Mouse (Mus musculus): ENCODE data around the gene Fbxo41. TPM values are rescaled to one million over a fixed set of nuclear protein-coding genes. Genes with fewer than 3 reads are reported as not detected.
A peak's percentile ranks its signal among the peaks of the same experiment; 100 is the strongest.
"Not testable (repeated sequence)": the region's sequence is repeated elsewhere in the genome, so short reads cannot be mapped to it uniquely, and the experiment has no call there.

The Fbxo41 gene
- polyA plus RNA-seq, 1 experiment from 2014 or later, result not detected

DNA sequence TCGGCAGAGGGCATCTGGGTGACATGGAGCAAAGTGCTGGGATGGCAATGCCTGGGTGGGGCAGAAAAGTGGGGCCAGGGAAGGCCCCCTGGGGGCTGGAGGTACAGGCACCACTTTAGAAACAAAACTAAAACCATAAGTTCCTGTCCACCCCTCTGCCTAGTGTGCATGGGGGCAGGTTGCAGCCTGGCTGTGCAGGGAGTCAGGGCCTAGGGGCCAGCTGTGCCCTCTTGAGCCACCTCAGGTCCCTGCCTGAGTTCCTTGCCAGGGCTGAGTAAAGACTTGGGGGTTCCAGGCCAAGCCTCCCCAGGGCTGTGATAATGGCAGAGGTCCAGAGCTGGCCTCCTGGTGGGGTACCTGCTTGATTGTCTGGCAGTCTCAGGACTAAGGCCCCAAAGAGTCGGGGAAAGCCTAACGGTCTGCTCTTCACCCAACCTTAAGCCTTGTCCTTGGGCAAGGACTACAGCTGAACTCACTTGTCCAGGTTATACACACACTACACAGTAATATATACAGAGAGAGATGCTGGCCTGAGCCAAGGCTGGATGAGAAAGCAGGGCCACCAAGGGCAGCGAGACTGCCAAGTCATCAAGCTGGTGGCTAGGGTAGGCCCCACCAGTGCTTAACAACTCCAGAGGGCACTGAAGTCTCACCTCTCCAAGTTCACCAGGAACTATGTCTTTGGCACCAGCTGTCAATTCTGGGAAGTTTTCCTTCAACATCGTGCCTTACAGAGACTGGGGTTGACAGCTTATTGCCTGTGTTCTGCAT lies 32.9 kb downstream of the Fbxo41 start:
- no peak overlapping the region for H3K4me3 ChIP-seq (ENCODE audit: low read depth, low read length)
- H3K27me3 ChIP-seq (ENCODE audit: control insufficient read depth, insufficient read depth, low read length), result peaks cover 13% of the 10 kb centered on the region
- 73% methylated on average over 5 of the region's 5 CpGs for WGBS (ENCODE audit: insufficient replicate concordance)
- H3K27ac ChIP-seq (ENCODE audit: low read depth, low read length), result no peak overlapping the region
- ATAC-seq (replicated peaks; ENCODE audit: insufficient number of reproducible peaks, low FRiP score, low TSS enrichment), result no peak
- no peaks in the 10 kb centered on the region for H3K9me3 ChIP-seq (replicated peaks; ENCODE audit: control insufficient read depth, low read length)
- no peaks in the 10 kb centered on the region for H3K4me1 ChIP-seq (ENCODE audit: control insufficient read depth, insufficient read depth, low read length)
- no peak overlapping the region for H3K4me2 ChIP-seq
- H3K9ac ChIP-seq (ENCODE audit: low read depth, low read length), result no peak overlapping the region
- H3K36me3 ChIP-seq (ENCODE audit: control insufficient read depth, insufficient read depth, low read length), result peaks cover 29% of the 10 kb centered on the region

GRCm38 (mm10) chr6:85465381-85465780 lies 37.4 kb downstream of the Fbxo41 start:
- H3K27ac ChIP-seq (ENCODE audit: low read depth, low read length), result no peak overlapping the region
- no peaks in the 10 kb centered on the region for H3K27me3 ChIP-seq (ENCODE audit: control insufficient read depth, insufficient read depth, low read length)
- no peak for ATAC-seq (replicated peaks; ENCODE audit: insufficient number of reproducible peaks, low FRiP score, low TSS enrichment)
- no peak overlapping the region for H3K9ac ChIP-seq (ENCODE audit: low read depth, low read length)
- H3K9me3 ChIP-seq (replicated peaks; ENCODE audit: control insufficient read depth, low read length), result no peaks in the 10 kb centered on the region
- H3K4me2 ChIP-seq, result no peak overlapping the region
- no peak overlapping the region for H3K4me3 ChIP-seq (ENCODE audit: low read depth, low read length)
- H3K4me1 ChIP-seq (ENCODE audit: control insufficient read depth, insufficient read depth, low read length), result no peaks in the 10 kb centered on the region
- H3K36me3 ChIP-seq (ENCODE audit: control insufficient read depth, insufficient read depth, low read length), result peaks cover 62% of the 10 kb centered on the region

DNA sequence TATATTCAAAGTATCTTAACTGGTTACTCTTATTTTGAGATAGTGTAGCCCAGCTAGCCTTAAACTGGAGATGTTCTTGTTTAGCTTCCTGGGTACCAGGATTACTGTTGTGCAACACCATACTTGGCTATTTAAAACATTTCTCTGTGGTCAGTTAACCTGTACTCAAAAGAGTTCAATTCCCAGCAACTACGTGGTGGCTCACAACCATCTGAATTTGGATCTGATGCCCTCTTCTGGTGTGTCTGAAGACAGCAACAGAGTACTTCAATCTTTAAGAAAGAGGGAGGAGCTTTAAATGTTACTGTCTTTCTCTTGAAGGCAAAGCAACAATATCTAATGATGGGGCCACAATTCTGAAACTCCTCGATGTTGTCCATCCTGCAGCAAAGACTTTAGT lies 43.2 kb downstream of the Fbxo41 start:
- WGBS (ENCODE audit: insufficient replicate concordance), result 94% methylated on average over 2 of the region's 2 CpGs
- Histone ChIP-seq H3K9ac (ENCODE audit: low read depth, low read length) (no peak overlapping the region), H3K4me2 (no peak overlapping the region), H3K27me3 (ENCODE audit: control insufficient read depth, insufficient read depth, low read length) (no peaks in the 10 kb centered on the region), H3K27ac (ENCODE audit: low read depth, low read length) (no peak overlapping the region), H3K4me3 (ENCODE audit: low read depth, low read length) (no peak overlapping the region), H3K36me3 (ENCODE audit: control insufficient read depth, insufficient read depth, low read length) (peaks cover 38% of the 10 kb centered on the region), H3K4me1 (ENCODE audit: control insufficient read depth, insufficient read depth, low read length) (peaks cover 7% of the 10 kb centered on the region; the same call in 1 of the 2 replicates), H3K9me3 (replicated peaks; ENCODE audit: control insufficient read depth, low read length) (no peaks in the 10 kb centered on the region)
- ATAC-seq (replicated peaks; ENCODE audit: insufficient number of reproducible peaks, low FRiP score, low TSS enrichment), result no peak

DNA sequence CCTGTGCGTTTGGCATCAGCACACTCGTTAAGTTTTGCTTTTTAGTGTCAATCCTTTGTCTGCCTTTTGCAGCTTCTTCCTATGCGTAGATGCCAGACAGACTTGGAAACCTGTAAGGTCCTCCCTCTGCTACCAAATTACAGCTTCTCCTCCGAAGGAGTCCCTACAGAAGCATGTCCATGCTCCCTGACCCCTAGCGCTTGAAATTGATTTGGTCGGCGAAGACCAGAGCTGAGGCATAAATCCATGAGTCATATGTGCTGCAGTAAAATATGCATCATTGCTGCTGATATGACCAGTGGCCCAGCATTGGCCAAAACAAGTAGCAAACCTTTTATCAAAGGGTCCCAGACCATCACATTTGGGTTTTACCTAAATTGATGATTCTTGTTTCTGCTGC lies 50.0 kb downstream of the Fbxo41 start:
- Histone ChIP-seq H3K4me2 (peak overlapping the region; percentile 97), H3K4me3 (ENCODE audit: low read depth, low read length) (peak overlapping the region; percentile 85), H3K9ac (ENCODE audit: low read depth, low read length) (peak overlapping the region; percentile 87), H3K36me3 (ENCODE audit: control insufficient read depth, insufficient read depth, low read length) (no peaks in the 10 kb centered on the region), H3K4me1 (ENCODE audit: control insufficient read depth, insufficient read depth, low read length) (peaks cover 24% of the 10 kb centered on the region), H3K9me3 (replicated peaks; ENCODE audit: control insufficient read depth, low read length) (no peaks in the 10 kb centered on the region), H3K27me3 (ENCODE audit: control insufficient read depth, insufficient read depth, low read length) (no peaks in the 10 kb centered on the region), H3K27ac (ENCODE audit: low read depth, low read length) (no peak overlapping the region)
- no peak for ATAC-seq (replicated peaks; ENCODE audit: insufficient number of reproducible peaks, low FRiP score, low TSS enrichment)
- WGBS (ENCODE audit: insufficient replicate concordance), result 11% methylated on average over 7 of the region's 7 CpGs

GRCm38 (mm10) chr6:85452411-85452665 lies 50.5 kb downstream of the Fbxo41 start:
- H3K9me3 ChIP-seq (replicated peaks; ENCODE audit: control insufficient read depth, low read length), result no peaks in the 10 kb centered on the region
- no peaks in the 10 kb centered on the region for H3K36me3 ChIP-seq (ENCODE audit: control insufficient read depth, insufficient read depth, low read length)
- ATAC-seq (replicated peaks; ENCODE audit: insufficient number of reproducible peaks, low FRiP score, low TSS enrichment), result no peak
- H3K9ac ChIP-seq (ENCODE audit: low read depth, low read length), result peak overlapping the region; percentile 87
- peak overlapping the region; percentile 85 for H3K4me3 ChIP-seq (ENCODE audit: low read depth, low read length)
- H3K27ac ChIP-seq (ENCODE audit: low read depth, low read length), result peak overlapping the region; percentile 94
- no peaks in the 10 kb centered on the region for H3K27me3 ChIP-seq (ENCODE audit: control insufficient read depth, insufficient read depth, low read length)
- H3K4me1 ChIP-seq (ENCODE audit: control insufficient read depth, insufficient read depth, low read length), result peaks cover 24% of the 10 kb centered on the region
- under 1% methylated on average over 15 of the region's 15 CpGs for WGBS (ENCODE audit: insufficient replicate concordance)
- H3K4me2 ChIP-seq, result peak overlapping the region; percentile 97

GRCm38 (mm10) chr6:85451664-85452410 lies 51.0 kb downstream of the Fbxo41 start, which contains the start of gene Pradc1:
TSS of gene Pradc1 (minus strand) at chr6:85451970.
- peak; percentile 91 for ATAC-seq (replicated peaks; ENCODE audit: insufficient number of reproducible peaks, low FRiP score, low TSS enrichment)
- Histone ChIP-seq H3K9ac (ENCODE audit: low read depth, low read length) (peak within 1 kb of the TSS; percentile 87), H3K9me3 (replicated peaks; ENCODE audit: control insufficient read depth, low read length) (no peaks in the 10 kb centered on the region), H3K36me3 (ENCODE audit: control insufficient read depth, insufficient read depth, low read length) (no peaks in the 10 kb centered on the region), H3K4me3 (ENCODE audit: low read depth, low read length) (peak within 1 kb of the TSS; percentile 85), H3K4me2 (peak within 1 kb of the TSS; percentile 97), H3K27me3 (ENCODE audit: control insufficient read depth, insufficient read depth, low read length) (no peaks in the 10 kb centered on the region), H3K27ac (ENCODE audit: low read depth, low read length) (peak within 1 kb of the TSS; percentile 94), H3K4me1 (ENCODE audit: control insufficient read depth, insufficient read depth, low read length) (peaks cover 24% of the 10 kb centered on the region)
- under 1% methylated on average over 53 of the region's 54 CpGs for WGBS (ENCODE audit: insufficient replicate concordance)

DNA sequence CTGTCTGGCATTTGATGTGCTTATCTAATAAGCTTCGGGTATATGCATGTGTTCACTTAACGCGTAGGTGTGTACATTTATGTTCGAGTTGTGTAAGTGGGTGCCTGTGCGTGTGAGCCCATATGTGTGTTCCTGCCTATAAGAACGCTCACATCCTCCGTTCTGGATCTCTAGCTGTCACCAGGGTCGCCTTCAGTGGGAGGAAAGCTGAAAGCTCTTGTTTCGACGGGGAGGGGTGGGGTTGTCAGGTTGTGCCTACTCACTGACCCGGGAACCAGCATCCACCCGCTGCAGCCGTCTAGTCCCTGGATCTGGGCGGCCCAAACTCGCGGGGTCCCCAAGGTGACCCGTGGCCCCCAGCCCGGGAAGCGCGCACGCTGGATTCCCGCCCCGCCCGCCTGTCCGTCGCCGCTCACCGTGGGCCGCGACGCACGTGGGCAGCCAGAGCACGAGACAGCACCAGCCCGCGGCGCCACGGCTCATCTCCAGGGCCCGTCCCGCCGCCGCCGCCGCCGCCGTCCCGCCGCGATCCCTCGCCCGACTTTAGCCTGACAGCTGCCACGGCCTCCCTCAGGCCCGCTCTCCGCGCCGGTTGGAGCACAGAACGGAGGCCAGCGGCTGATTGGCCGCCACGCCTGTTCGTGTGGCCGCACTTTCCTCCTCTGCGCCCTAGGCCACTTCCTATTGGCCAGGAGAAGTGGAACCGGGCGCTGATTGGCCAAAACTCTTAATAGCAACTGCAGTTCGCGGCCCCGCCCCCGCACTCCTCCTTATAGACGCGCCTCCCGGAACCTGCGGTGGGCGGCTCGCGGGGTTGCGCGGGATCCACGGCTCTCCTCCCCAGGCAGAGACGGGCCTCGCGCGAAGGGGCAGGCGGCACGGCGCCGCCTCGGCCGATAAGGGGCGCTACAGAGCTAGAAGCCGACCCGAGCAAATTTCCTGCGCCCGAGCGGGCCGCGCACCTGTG lies 51.8 kb downstream of the Fbxo41 start, which contains the start of gene Cct7:
Gene Cct7, plus strand, starts transcription at position 818 of the 967 bp plus-strand sequence.
- WGBS (ENCODE audit: insufficient replicate concordance), result 2% methylated on average over 87 of the region's 96 CpGs
- H3K4me1 ChIP-seq (ENCODE audit: control insufficient read depth, insufficient read depth, low read length), result peaks cover 19% of the 10 kb centered on the region
- peak; percentile 96 for ATAC-seq (replicated peaks; ENCODE audit: insufficient number of reproducible peaks, low FRiP score, low TSS enrichment)

GRCm38 (mm10) chr6:85450140-85450539 lies 52.7 kb downstream of the Fbxo41 start:
- ATAC-seq (replicated peaks; ENCODE audit: insufficient number of reproducible peaks, low FRiP score, low TSS enrichment); H3K36me3 ChIP-seq (ENCODE audit: control insufficient read depth, insufficient read depth, low read length); H3K9ac ChIP-seq (ENCODE audit: low read depth, low read length); H3K27ac ChIP-seq (ENCODE audit: low read depth, low read length); H3K9me3 ChIP-seq (replicated peaks; ENCODE audit: control insufficient read depth, low read length); H3K27me3 ChIP-seq (ENCODE audit: control insufficient read depth, insufficient read depth, low read length): not testable (repeated sequence)
- 50% methylated on average over 1 of the region's 1 CpGs for WGBS (ENCODE audit: insufficient replicate concordance)
- Histone ChIP-seq H3K4me1 (ENCODE audit: control insufficient read depth, insufficient read depth, low read length) (peaks cover 17% of the 10 kb centered on the region), H3K4me2 (peak overlapping the region; percentile 97), H3K4me3 (ENCODE audit: low read depth, low read length) (peak overlapping the region; percentile 85)

More for the DNA sequence above, 51.8 kb downstream of the Fbxo41 start, which contains the start of gene Cct7:
- H3K9me3 ChIP-seq (replicated peaks; ENCODE audit: control insufficient read depth, low read length), result no peaks in the 10 kb centered on the region
- H3K4me2 ChIP-seq, result peak within 1 kb of the TSS; percentile 97
- peak within 1 kb of the TSS; percentile 85 for H3K4me3 ChIP-seq (ENCODE audit: low read depth, low read length)
- H3K9ac ChIP-seq (ENCODE audit: low read depth, low read length), result peak within 1 kb of the TSS; percentile 87
- H3K27ac ChIP-seq (ENCODE audit: low read depth, low read length), result peak within 1 kb of the TSS; percentile 94
- no peaks in the 10 kb centered on the region for H3K27me3 ChIP-seq (ENCODE audit: control insufficient read depth, insufficient read depth, low read length)
- H3K36me3 ChIP-seq (ENCODE audit: control insufficient read depth, insufficient read depth, low read length), result no peaks in the 10 kb centered on the region; the same call in 1 of the 2 replicates

Data from heart, embryonic 11.5 days (tissue).